Mouse (Mus musculus) adrenal gland, adult 18-20 months (tissue): Measurements from ENCODE around the gene Bace2. TPM values are rescaled to one million over a fixed set of nuclear protein-coding genes. Genes with fewer than 3 reads are reported as not detected.

Experiments used
- DNase-seq, 2 experiments: peaks; one replicate each; pipeline ENCODE4 v3.0.0; 2021 to 2022; ENCODE audit warnings: low spot score in 2 of 2
- total RNA-seq, 2 experiments: library from RNA; stranded (reverse); gene quantifications; 1 replicate in 1 of 2; 2 replicates in 1 of 2; pipeline ENCODE4 v1.2.3; 2021

Bace2 gene
- total RNA-seq, 2 experiments from 2014 or later: 14.9 to 22.3 TPM

- no peak for DNase-seq
These were observed 109.8 kb downstream of the Bace2 start for GRCm38 (mm10) chr16:97466182-97466957.

- DNase-seq: no peak
These were observed 110.9 kb downstream of the Bace2 start for GRCm38 (mm10) chr16:97467472-97467871.

- no peak for DNase-seq
These were observed 111.7 kb downstream of the Bace2 start for GRCm38 (mm10) chr16:97467993-97468791.

- no peak for DNase-seq
These were observed 118.1 kb downstream of the Bace2 start for GRCm38 (mm10) chr16:97474671-97475070.

- peak; percentile 54 to 70 for DNase-seq
These were observed 119.0 kb downstream of the Bace2 start for GRCm38 (mm10) chr16:97475581-97475980.

- no peak for DNase-seq
These were observed 120.0 kb downstream of the Bace2 start for GRCm38 (mm10) chr16:97476524-97476923.

GRCm38 (mm10) chr16:97478655-97479054, 122.1 kb downstream of the Bace2 start:
- no peak for DNase-seq

GRCm38 (mm10) chr16:97492369-97492768, 135.8 kb downstream of the Bace2 start:
- no peak for DNase-seq

Other genes with a start within 250 kb of the Bace2 start
- under 1 TPM; 0.03 to 0.10 TPM for gene Dscam, start 186.0 kb upstream of the Bace2 start, total RNA-seq
- 1 to 10 TPM; 1.5 to 2.2 TPM for gene Mx1, start 106.2 kb downstream of the Bace2 start, total RNA-seq
- not detected for gene Fam3b, start 158.1 kb downstream of the Bace2 start, total RNA-seq